Mouse (Mus musculus): ENCODE measurements at regions not wholly inside any gene's neighbourhood (a gene's known extent, or its start where the extent isn't known, plus 50 kb on each side); places are given as distances from the start of the nearest gene placed in this dataset.
A peak's percentile ranks its signal among the peaks of the same experiment; 100 is the strongest.

GRCm38 (mm10) chr10:119395048-119395447 is 58.6 kb upstream of the Grip1 start:
- no peak overlapping the region for H3K4me2 ChIP-seq (ENCODE audit: low read length)
- no peak overlapping the region for H3K4me3 ChIP-seq (replicated peaks; ENCODE audit: low read depth, low read length)
- no peak overlapping the region for H3K27ac ChIP-seq (replicated peaks; ENCODE audit: low read depth, low read length)
- no peaks in the 10 kb centered on the region for H3K27me3 ChIP-seq (ENCODE audit: control insufficient read depth, insufficient read depth, low read length)
- H3K9ac ChIP-seq (replicated peaks; ENCODE audit: low read length), result no peak overlapping the region
- H3K4me1 ChIP-seq (ENCODE audit: control insufficient read depth, insufficient read depth, low read length), result no peaks in the 10 kb centered on the region
- peak; percentile 38 for DNase-seq
- no peaks in the 10 kb centered on the region for H3K9me3 ChIP-seq (ENCODE audit: control insufficient read depth, low read length)
- no peaks in the 10 kb centered on the region for H3K36me3 ChIP-seq (ENCODE audit: control insufficient read depth, insufficient read depth, low read length)
- ATAC-seq (ENCODE audit: low FRiP score, low TSS enrichment), result no peak
- WGBS, result 60% methylated on average over 5 of the region's 5 CpGs

DNA sequence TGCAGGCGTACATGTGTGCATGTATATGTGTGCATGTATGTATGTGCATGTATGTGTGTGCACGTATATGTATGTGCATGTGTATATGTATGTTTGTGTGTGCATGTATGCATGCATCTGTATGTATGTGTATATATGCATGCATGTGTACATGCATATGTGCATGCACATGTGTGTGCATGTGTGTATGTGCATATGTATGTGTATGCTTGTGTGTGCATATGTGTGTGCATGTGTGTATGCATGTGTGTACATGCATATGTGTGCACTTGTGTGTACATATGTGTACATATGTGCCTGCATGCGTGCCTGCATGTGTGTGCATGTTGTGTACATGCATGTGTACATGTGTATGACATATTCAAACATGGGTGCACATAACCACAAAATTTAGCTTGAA is 65.7 kb upstream of the Grip1 start:
- Histone ChIP-seq H3K4me3 (replicated peaks; ENCODE audit: low read depth, low read length) (no peak overlapping the region), H3K4me2 (ENCODE audit: low read length) (no peak overlapping the region), H3K9ac (replicated peaks; ENCODE audit: low read length) (no peak overlapping the region), H3K27me3 (ENCODE audit: control insufficient read depth, insufficient read depth, low read length) (no peaks in the 10 kb centered on the region), H3K9me3 (ENCODE audit: control insufficient read depth, low read length) (no peaks in the 10 kb centered on the region), H3K4me1 (ENCODE audit: control insufficient read depth, insufficient read depth, low read length) (no peaks in the 10 kb centered on the region), H3K27ac (replicated peaks; ENCODE audit: low read depth, low read length) (no peak overlapping the region), H3K36me3 (ENCODE audit: control insufficient read depth, insufficient read depth, low read length) (no peaks in the 10 kb centered on the region)
- no peak for ATAC-seq (ENCODE audit: low FRiP score, low TSS enrichment)
- no peak for DNase-seq
- WGBS, result 94% methylated on average over 3 of the region's 3 CpGs

GRCm38 (mm10) chr10:119382257-119382656 is 71.4 kb upstream of the Grip1 start:
- Histone ChIP-seq H3K4me1 (ENCODE audit: control insufficient read depth, insufficient read depth, low read length) (no peaks in the 10 kb centered on the region), H3K27me3 (ENCODE audit: control insufficient read depth, insufficient read depth, low read length) (no peaks in the 10 kb centered on the region), H3K36me3 (ENCODE audit: control insufficient read depth, insufficient read depth, low read length) (no peaks in the 10 kb centered on the region), H3K27ac (replicated peaks; ENCODE audit: low read depth, low read length) (no peak overlapping the region), H3K4me2 (ENCODE audit: low read length) (no peak overlapping the region), H3K9me3 (ENCODE audit: control insufficient read depth, low read length) (no peaks in the 10 kb centered on the region), H3K9ac (replicated peaks; ENCODE audit: low read length) (no peak overlapping the region), H3K4me3 (replicated peaks; ENCODE audit: low read depth, low read length) (no peak overlapping the region)
- DNase-seq (no peak), ATAC-seq (ENCODE audit: low FRiP score, low TSS enrichment) (no peak)
- 90% methylated on average over 11 of the region's 11 CpGs for WGBS

GRCm38 (mm10) chr10:119368566-119368965 is 85.1 kb upstream of the Grip1 start:
- 65% methylated on average over 5 of the region's 5 CpGs for WGBS
- no peak overlapping the region for H3K27ac ChIP-seq (replicated peaks; ENCODE audit: low read depth, low read length)
- ATAC-seq (ENCODE audit: low FRiP score, low TSS enrichment), result no peak
- no peak overlapping the region for H3K4me2 ChIP-seq (ENCODE audit: low read length)
- no peaks in the 10 kb centered on the region for H3K9me3 ChIP-seq (ENCODE audit: control insufficient read depth, low read length)
- no peak for DNase-seq
- H3K36me3 ChIP-seq (ENCODE audit: control insufficient read depth, insufficient read depth, low read length), result no peaks in the 10 kb centered on the region
- no peaks in the 10 kb centered on the region for H3K27me3 ChIP-seq (ENCODE audit: control insufficient read depth, insufficient read depth, low read length)
- H3K9ac ChIP-seq (replicated peaks; ENCODE audit: low read length), result no peak overlapping the region
- H3K4me3 ChIP-seq (replicated peaks; ENCODE audit: low read depth, low read length), result no peak overlapping the region
- peaks cover 3% of the 10 kb centered on the region; the same call in 1 of the 2 replicates for H3K4me1 ChIP-seq (ENCODE audit: control insufficient read depth, insufficient read depth, low read length)

- Histone ChIP-seq H3K4me2 (ENCODE audit: low read length) (no peak overlapping the region), H3K4me1 (ENCODE audit: control insufficient read depth, insufficient read depth, low read length) (no peaks in the 10 kb centered on the region), H3K27me3 (ENCODE audit: control insufficient read depth, insufficient read depth, low read length) (no peaks in the 10 kb centered on the region), H3K4me3 (replicated peaks; ENCODE audit: low read depth, low read length) (no peak overlapping the region), H3K9me3 (ENCODE audit: control insufficient read depth, low read length) (no peaks in the 10 kb centered on the region; the same call in 1 of the 2 replicates), H3K9ac (replicated peaks; ENCODE audit: low read length) (no peak overlapping the region), H3K36me3 (ENCODE audit: control insufficient read depth, insufficient read depth, low read length) (no peaks in the 10 kb centered on the region), H3K27ac (replicated peaks; ENCODE audit: low read depth, low read length) (no peak overlapping the region)
- 50% methylated on average over 3 of the region's 3 CpGs for WGBS
- ATAC-seq (ENCODE audit: low FRiP score, low TSS enrichment) (no peak), DNase-seq (peak; percentile 66)
These were observed 90.0 kb upstream of the Grip1 start for GRCm38 (mm10) chr10:119363616-119364015.

- H3K4me1 ChIP-seq (ENCODE audit: control insufficient read depth, insufficient read depth, low read length), result no peaks in the 10 kb centered on the region
- no peaks in the 10 kb centered on the region for H3K36me3 ChIP-seq (ENCODE audit: control insufficient read depth, insufficient read depth, low read length)
- H3K27me3 ChIP-seq (ENCODE audit: control insufficient read depth, insufficient read depth, low read length), result no peaks in the 10 kb centered on the region
- no peak overlapping the region for H3K4me2 ChIP-seq (ENCODE audit: low read length)
- ATAC-seq (ENCODE audit: low FRiP score, low TSS enrichment), result no peak
- H3K4me3 ChIP-seq (replicated peaks; ENCODE audit: low read depth, low read length), result no peak overlapping the region
- H3K9me3 ChIP-seq (ENCODE audit: control insufficient read depth, low read length), result no peaks in the 10 kb centered on the region; the same call in 1 of the 2 replicates
- H3K27ac ChIP-seq (replicated peaks; ENCODE audit: low read depth, low read length), result no peak overlapping the region
- no peak overlapping the region for H3K9ac ChIP-seq (replicated peaks; ENCODE audit: low read length)
- no peak for DNase-seq
- WGBS, result 76% methylated on average over 7 of the region's 7 CpGs
These were observed 94.8 kb upstream of the Grip1 start for GRCm38 (mm10) chr10:119358730-119359292.

DNA sequence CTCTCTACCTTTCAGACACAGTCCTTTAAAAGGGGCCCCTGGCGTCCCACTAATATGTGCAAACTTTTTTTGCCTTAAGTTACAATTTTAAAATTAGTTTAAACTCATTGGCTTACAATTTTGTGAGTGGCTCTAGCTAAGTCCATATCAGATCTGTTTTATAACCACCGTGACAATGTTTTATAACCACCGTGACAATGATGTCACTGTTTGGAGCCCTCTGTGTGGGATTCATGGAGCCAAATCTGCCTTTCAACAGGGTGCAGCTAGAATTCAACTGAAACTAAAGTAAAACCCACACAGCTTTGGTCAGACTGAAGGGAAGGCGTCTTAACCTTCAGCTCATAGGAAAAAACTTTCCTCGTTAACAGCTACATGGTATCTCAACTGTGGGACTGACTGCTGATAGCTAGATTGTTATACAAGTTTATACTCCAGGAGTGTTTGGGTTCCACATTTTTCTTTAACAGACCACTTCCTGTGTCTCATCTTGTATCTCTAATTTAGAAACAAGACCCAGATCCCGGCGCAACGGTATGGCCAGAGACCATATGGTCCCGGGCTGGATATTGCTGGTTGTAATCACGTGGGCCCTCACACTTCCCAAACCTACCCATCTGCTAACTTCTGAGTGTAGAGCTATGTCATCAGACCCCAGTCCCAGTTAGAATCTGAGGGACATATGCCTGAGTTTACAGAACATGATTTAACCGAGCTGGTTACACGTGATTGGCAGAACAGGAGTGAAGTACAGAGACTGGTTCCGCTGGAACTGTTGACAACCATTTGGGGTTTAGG is 102.7 kb upstream of the Cand1 start:
- H3K27me3 ChIP-seq (ENCODE audit: control insufficient read depth, insufficient read depth, low read length), result no peaks in the 10 kb centered on the region
- no peak overlapping the region for H3K4me3 ChIP-seq (replicated peaks; ENCODE audit: low read depth, low read length)
- H3K27ac ChIP-seq (replicated peaks; ENCODE audit: low read depth, low read length), result no peak overlapping the region
- no peaks in the 10 kb centered on the region for H3K4me1 ChIP-seq (ENCODE audit: control insufficient read depth, insufficient read depth, low read length)
- H3K4me2 ChIP-seq (ENCODE audit: low read length), result no peak overlapping the region
- no peaks in the 10 kb centered on the region for H3K36me3 ChIP-seq (ENCODE audit: control insufficient read depth, insufficient read depth, low read length)
- WGBS, result 91% methylated on average over 13 of the region's 13 CpGs
- DNase-seq (no peak), ATAC-seq (ENCODE audit: low FRiP score, low TSS enrichment) (no peak)
- no peak overlapping the region for H3K9ac ChIP-seq (replicated peaks; ENCODE audit: low read length)
- no peaks in the 10 kb centered on the region for H3K9me3 ChIP-seq (ENCODE audit: control insufficient read depth, low read length)

DNA sequence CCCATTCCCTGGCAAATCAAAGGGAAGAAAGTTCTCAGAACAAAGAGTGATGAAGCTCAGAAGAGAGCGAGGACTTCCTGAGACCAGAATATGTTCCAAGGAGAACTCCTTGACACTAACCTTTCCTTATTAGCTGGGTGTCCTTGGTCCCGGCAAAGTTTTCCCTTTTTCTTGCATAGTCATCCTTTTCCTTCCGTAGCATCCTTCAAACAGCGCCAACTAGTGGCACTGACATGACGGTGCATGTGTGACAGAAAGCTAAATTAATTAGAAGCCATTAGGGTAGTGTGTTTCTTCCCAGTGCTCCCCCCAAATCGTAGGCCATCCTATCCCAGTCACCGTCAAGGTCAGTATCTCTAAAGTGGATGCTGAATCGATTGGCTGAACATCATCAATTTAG is 100.5 kb upstream of the Cand1 start:
- no peaks in the 10 kb centered on the region for H3K9me3 ChIP-seq (ENCODE audit: control insufficient read depth, low read length)
- no peaks in the 10 kb centered on the region for H3K36me3 ChIP-seq (ENCODE audit: control insufficient read depth, insufficient read depth, low read length)
- no peak overlapping the region for H3K9ac ChIP-seq (replicated peaks; ENCODE audit: low read length)
- no peak overlapping the region for H3K4me2 ChIP-seq (ENCODE audit: low read length)
- DNase-seq, result no peak
- WGBS, result 69% methylated on average over 8 of the region's 8 CpGs
- no peak overlapping the region for H3K4me3 ChIP-seq (replicated peaks; ENCODE audit: low read depth, low read length)
- ATAC-seq (ENCODE audit: low FRiP score, low TSS enrichment), result no peak
- H3K27me3 ChIP-seq (ENCODE audit: control insufficient read depth, insufficient read depth, low read length), result no peaks in the 10 kb centered on the region
- no peak overlapping the region for H3K27ac ChIP-seq (replicated peaks; ENCODE audit: low read depth, low read length)
- no peaks in the 10 kb centered on the region for H3K4me1 ChIP-seq (ENCODE audit: control insufficient read depth, insufficient read depth, low read length)

- 57% methylated on average over 6 of the region's 6 CpGs for WGBS
- H3K9me3 ChIP-seq (ENCODE audit: control insufficient read depth, low read length), result no peaks in the 10 kb centered on the region
- no peaks in the 10 kb centered on the region for H3K36me3 ChIP-seq (ENCODE audit: control insufficient read depth, insufficient read depth, low read length)
- DNase-seq, result no peak
- no peak for ATAC-seq (ENCODE audit: low FRiP score, low TSS enrichment)
- H3K4me3 ChIP-seq (replicated peaks; ENCODE audit: low read depth, low read length), result no peak overlapping the region
- no peak overlapping the region for H3K4me2 ChIP-seq (ENCODE audit: low read length)
- H3K27me3 ChIP-seq (ENCODE audit: control insufficient read depth, insufficient read depth, low read length), result no peaks in the 10 kb centered on the region
- H3K9ac ChIP-seq (replicated peaks; ENCODE audit: low read length), result no peak overlapping the region
- 0 out of 2 replicates have a peak, but pooled peaks cover 3% of the 10 kb centered on the region for H3K4me1 ChIP-seq (ENCODE audit: control insufficient read depth, insufficient read depth, low read length)
- no peak overlapping the region for H3K27ac ChIP-seq (replicated peaks; ENCODE audit: low read depth, low read length)
These were observed 87.1 kb upstream of the Cand1 start for GRCm38 (mm10) chr10:119326912-119327311.
